Mouse (Mus musculus) ovary, adult 18-20 months (tissue): ENCODE measurements around the gene Nedd4.

ENCODE experiments used
- DNase-seq: peaks from one replicate; pipeline ENCODE4 v3.0.0; 2022; ENCODE audit warnings: low spot score, mixed read lengths

The Nedd4 gene

GRCm38 (mm10) chr9:72681652-72682228, 19.6 kb downstream of the Nedd4 start:
- DNase-seq: no peak

GRCm38 (mm10) chr9:72683268-72683667, 21.1 kb downstream of the Nedd4 start:
- no peak for DNase-seq

GRCm38 (mm10) chr9:72685231-72685630, 23.1 kb downstream of the Nedd4 start:
- DNase-seq: no peak

- DNase-seq: no peak
These were observed 24.4 kb downstream of the Nedd4 start for GRCm38 (mm10) chr9:72686506-72686905.

GRCm38 (mm10) chr9:72689522-72689921, 27.4 kb downstream of the Nedd4 start:
- no peak for DNase-seq

- DNase-seq: no peak
These were observed 28.7 kb downstream of the Nedd4 start for GRCm38 (mm10) chr9:72690811-72691210.

DNA sequence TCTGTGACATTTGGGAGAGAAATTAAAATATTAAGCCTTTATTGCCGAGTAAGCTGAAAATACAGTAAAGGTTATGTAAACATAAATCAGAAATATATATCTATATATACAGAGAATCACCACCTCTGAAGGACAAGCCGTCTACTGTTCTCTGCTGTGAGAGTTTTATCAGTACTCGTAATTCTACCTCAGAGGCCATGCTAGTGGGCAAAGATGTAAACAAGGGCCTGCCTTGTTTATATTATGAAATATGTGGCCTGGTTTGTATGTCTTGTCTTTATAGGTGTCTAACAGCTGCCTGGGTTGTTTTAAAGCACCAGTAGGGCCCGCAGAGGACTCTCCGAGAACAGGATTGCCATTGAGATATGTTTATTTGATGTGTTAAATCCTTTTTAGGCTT, 29.8 kb downstream of the Nedd4 start:
- DNase-seq: no peak

DNA sequence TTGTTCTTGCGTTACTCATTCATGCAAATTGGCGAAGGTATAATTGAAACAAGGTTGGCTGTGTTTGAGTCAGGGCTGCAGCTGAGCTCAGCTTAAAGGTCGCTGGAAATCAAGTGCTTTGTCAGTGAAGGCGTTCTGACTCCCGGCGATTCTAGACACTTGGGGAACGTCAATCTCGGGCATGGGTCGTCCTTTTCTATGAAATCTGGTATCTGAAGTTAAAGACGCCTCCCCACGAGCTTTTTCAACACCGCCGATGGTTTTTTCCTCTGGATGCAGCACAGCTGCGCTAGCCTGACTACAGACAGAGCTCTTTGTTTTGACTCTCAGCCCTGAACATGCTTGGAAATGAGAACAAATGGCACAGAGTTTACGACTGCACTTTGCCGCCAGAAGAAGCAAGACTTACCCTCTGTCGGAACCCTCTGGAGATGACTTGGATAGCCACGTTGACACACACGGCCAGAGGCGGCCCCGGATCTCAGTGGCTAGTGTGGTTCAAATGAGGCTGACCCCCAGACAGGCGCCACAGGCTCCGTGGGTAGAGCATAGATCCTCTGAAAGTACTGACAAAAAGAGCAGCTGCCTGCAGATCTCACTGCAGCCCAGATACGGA, 31.0 kb downstream of the Nedd4 start:
- DNase-seq: no peak

DNA sequence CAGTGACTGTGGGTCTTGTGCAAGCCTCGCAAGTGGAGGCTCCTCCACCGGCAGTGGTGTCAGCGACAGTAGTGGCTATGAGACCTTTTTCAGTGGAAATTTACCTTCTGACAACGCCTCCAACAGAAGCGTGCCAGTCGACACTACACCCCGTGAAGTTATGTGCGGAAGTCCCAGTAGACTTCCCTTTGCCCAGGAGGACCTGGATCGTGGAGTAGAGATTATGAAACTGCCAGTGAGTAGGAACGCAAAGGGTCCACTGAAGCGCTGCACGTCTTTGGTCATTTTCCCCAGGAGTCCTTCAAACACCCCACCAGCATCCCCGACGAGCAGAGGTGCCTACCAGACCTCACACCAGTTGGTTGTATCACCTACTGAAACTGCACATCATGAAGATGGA, 31.7 kb downstream of the Nedd4 start:
- no peak for DNase-seq

- no peak for DNase-seq
These were observed 34.4 kb downstream of the Nedd4 start for GRCm38 (mm10) chr9:72696508-72696907.

DNA sequence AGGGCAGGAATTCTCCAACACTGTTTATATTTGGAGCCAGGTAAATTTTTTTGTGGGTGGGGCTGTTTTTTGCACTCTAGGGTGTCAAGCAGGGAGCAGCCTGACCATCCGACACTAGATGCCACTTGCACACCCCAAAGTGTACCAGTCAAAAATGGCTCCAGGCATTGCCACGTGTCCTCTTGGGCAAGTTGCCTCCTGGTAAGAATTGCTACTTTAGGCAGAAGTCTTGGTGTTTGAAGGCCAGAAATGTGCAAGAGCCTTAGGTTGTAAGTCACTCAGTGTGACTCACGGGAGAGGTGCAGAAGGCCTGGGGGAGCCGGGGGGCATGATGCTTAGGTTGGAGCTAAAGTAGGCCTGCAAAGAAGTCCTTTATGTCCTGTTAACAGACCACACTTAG, 35.6 kb downstream of the Nedd4 start:
- DNase-seq: no peak

GRCm38 (mm10) chr9:72699702-72700101, 37.6 kb downstream of the Nedd4 start:
- DNase-seq: peak; percentile 33

- no peak for DNase-seq
These were observed 39.3 kb downstream of the Nedd4 start for GRCm38 (mm10) chr9:72701441-72701840.

- DNase-seq: peak; percentile 78
These were observed 39.9 kb downstream of the Nedd4 start for GRCm38 (mm10) chr9:72702075-72702474.

- DNase-seq: no peak
These were observed 41.0 kb downstream of the Nedd4 start for GRCm38 (mm10) chr9:72703142-72703541.

DNA sequence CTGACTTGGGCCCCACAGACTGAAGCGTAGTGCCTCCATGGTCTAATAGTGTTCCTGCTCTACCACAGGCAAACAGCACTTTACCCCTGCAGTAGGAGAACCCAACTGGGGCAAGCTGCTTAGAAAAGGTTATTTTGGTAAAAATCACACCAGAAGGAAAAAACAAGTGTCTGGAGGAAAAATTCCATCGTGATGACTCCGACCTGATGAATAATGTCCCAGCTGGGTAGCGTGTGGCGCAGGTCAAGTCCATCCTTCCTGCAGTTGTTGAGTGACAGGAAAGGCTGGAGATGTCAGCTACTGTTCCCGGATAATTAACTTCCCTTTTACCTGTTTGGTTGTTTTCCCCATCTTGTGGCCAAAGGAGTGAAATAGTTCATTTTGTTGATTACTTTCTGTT, 41.6 kb downstream of the Nedd4 start:
- DNase-seq: no peak

DNA sequence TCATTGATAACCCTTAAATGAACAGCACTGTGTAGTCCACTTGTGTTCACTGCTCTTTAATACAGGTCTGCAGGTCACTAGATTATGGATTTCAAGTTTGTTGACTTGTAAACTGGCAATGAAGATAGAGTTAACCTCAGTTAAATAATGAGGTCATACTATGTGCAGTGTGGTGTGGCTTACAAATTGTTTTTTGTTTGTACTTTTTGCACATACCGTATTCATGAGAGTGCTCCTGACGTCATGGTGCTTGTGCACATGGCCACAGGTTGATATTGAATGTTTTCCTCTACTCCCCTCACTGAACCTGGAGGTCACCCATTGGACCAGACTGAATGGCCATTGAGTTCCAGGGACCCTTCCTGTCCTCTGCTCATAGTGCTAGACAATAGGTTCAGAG, 43.1 kb downstream of the Nedd4 start:
- no peak for DNase-seq

- DNase-seq: no peak
These were observed 45.9 kb downstream of the Nedd4 start for GRCm38 (mm10) chr9:72707999-72708398.

- DNase-seq: no peak
These were observed 46.5 kb downstream of the Nedd4 start for GRCm38 (mm10) chr9:72708690-72709089.

- DNase-seq: no peak
These were observed 47.9 kb downstream of the Nedd4 start for GRCm38 (mm10) chr9:72710060-72710459.

GRCm38 (mm10) chr9:72714945-72715344, 52.8 kb downstream of the Nedd4 start:
- DNase-seq: peak; percentile 28

DNA sequence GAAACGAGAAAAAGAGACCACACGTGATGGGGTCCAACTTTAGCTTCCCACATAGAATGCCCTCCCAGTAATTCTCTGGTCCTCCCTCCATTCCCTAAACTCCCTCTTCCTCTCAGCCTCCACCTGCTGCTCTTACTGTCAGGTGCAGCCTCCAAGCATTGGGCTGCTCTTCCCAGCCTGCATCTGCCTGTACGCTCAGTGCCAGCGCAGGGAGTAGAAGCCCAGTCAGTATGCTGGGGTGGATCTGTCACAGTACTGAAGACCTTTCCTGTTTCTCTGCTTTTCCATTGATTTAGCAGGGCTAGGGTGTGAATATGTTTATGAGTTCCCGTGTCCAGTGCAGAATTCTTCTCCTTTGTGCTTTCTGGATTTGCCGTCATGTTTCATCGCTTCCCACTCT, 54.1 kb downstream of the Nedd4 start:
- no peak for DNase-seq

GRCm38 (mm10) chr9:72719143-72719542, 57.0 kb downstream of the Nedd4 start:
- no peak for DNase-seq

DNA sequence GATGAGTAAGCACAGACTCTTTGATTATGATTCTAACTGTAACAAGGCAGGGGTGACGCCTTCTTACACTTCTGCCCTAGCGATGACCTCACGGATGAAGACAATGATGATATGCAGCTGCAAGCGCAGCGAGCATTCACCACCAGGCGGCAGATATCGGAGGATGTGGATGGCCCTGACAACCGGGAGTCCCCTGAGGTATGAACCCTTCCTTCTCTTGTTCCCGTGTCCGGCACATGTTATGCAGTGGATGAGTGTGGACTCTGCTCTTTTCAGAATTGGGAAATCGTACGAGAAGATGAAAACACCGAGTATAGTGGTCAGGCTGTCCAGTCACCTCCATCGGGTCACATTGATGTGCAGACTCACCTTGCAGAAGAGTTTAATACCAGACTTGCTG, 59.1 kb downstream of the Nedd4 start:
- DNase-seq: no peak
